Mouse (Mus musculus) stomach, postnatal 0 days (tissue): ENCODE data around the gene Fancm. TPM values are rescaled to one million over a fixed set of nuclear protein-coding genes. Genes with fewer than 3 reads are reported as not detected.

ENCODE experiments used
- ATAC-seq: fragments of 200-750 bp; cut with Nextera tagmentation; 2 replicates; pipeline ENCODE4 v1.8.0; 2017; ENCODE audit not compliant: low FRiP score, low TSS enrichment
- DNase-seq: peaks from one replicate; pipeline ENCODE4 v3.0.0-alpha.2; 2016; ENCODE audit warnings: low spot score
- H3K27ac ChIP-seq: fragments of 300-500 bp; sonication (generic); replicated peaks from 2 replicates; pipeline ENCODE4 v1.5.1; 2014; ENCODE audit warnings: mild to moderate bottlenecking, control low read depth
- H3K27me3 ChIP-seq: fragments of 300-500 bp; sonication (generic); 2 replicates; pipeline ENCODE4 v1.6.1; 2014; ENCODE audit warnings: low read length; ENCODE audit not compliant: control insufficient read depth, insufficient read depth
- H3K36me3 ChIP-seq: fragments of 300-500 bp; sonication (generic); 2 replicates; pipeline ENCODE4 v1.6.1; 2014; ENCODE audit warnings: low read length, mixed read lengths; ENCODE audit not compliant: control insufficient read depth, insufficient read depth
- H3K4me1 ChIP-seq: fragments of 300-500 bp; sonication (generic); replicated peaks from 2 replicates; pipeline ENCODE4 v1.6.1; 2014; ENCODE audit warnings: antibody characterized with exemption; ENCODE audit not compliant: control insufficient read depth, insufficient read depth
- H3K4me2 ChIP-seq: fragments of 300-500 bp; sonication (generic); replicated peaks from 2 replicates; pipeline ENCODE4 v1.6.1; 2014; ENCODE audit warnings: low read depth, mild to moderate bottlenecking, control low read depth, moderate library complexity
- H3K4me3 ChIP-seq: fragments of 300-500 bp; sonication (generic); 2 replicates; pipeline ENCODE4 v1.5.1; 2014; ENCODE audit warnings: low read depth, low read length, control low read depth
- H3K9ac ChIP-seq: fragments of 300-500 bp; sonication (generic); 2 replicates; pipeline ENCODE4 v1.6.1; 2014; ENCODE audit warnings: mild to moderate bottlenecking, low read length, control low read depth, mixed read lengths
- H3K9me3 ChIP-seq: fragments of 300-500 bp; sonication (generic); 2 replicates; pipeline ENCODE4 v1.6.1; 2016; ENCODE audit warnings: low read length; ENCODE audit not compliant: control insufficient read depth
- CTCF ChIP-seq: IDR thresholded peaks from 2 replicates; pipeline ENCODE4 v1.5.1; 2016; ENCODE audit warnings: antibody characterized with exemption, low read depth, mild to moderate bottlenecking, moderate library complexity
- EP300 ChIP-seq: optimal IDR thresholded peaks from 2 replicates; pipeline ENCODE3; 2016; ENCODE audit warnings: antibody characterized with exemption
- WGBS: fragments of 180-500 bp; shearing (Covaris S2); extraction: QIAGEN DNeasy Blood & Tissue Kit; methylation state at CpG from one replicate; pipeline ENCODE4 v1.1.7; 2014; 5-methylcytosine and 5-hydroxymethylcytosine counted together
- polyA plus RNA-seq: library from polyadenylated mRNA; unstranded; fragments of >200 nt; fragmentation: Nextera tagmentation; extraction: Ambion mirVana; gene quantifications from 2 replicates; pipeline ENCODE4 v1.2.1, GENCODE M21; 2015

Gene Fancm
- polyA plus RNA-seq, 1 experiment from 2014 or later: 3.6 TPM

GRCm38 (mm10) chr12:65048799-65049198 is 26.6 kb upstream of the Fancm start:
- Histone ChIP-seq H3K9ac (no peak overlapping the region), H3K4me3 (no peak overlapping the region), H3K27ac (no peak overlapping the region), H3K36me3 (peaks cover 10% of the 10 kb centered on the region; the same call in 1 of the 2 replicates), H3K4me1 (no peaks in the 10 kb centered on the region), H3K27me3 (no peaks in the 10 kb centered on the region), H3K9me3 (no peaks in the 10 kb centered on the region), H3K4me2 (no peak overlapping the region)
- TF ChIP-seq EP300 (no peak), CTCF (no peak)
- ATAC-seq: no peak
- DNase-seq: no peak

GRCm38 (mm10) chr12:65058203-65058602 is 17.2 kb upstream of the Fancm start:
- no peaks in the 10 kb centered on the region for H3K27me3 ChIP-seq
- H3K9me3 ChIP-seq: no peaks in the 10 kb centered on the region
- H3K4me1 ChIP-seq: no peaks in the 10 kb centered on the region
- no peak overlapping the region for H3K27ac ChIP-seq
- H3K4me3 ChIP-seq: no peak overlapping the region
- no peak overlapping the region for H3K9ac ChIP-seq
- H3K4me2 ChIP-seq: no peak overlapping the region
- no peak for ATAC-seq
- 0 out of 2 replicates have a peak, but pooled peaks cover 2% of the 10 kb centered on the region for H3K36me3 ChIP-seq
- no peak for DNase-seq
- WGBS: 76% methylated on average over 2 of the region's 2 CpGs
- TF ChIP-seq EP300 (no peak), CTCF (no peak)

GRCm38 (mm10) chr12:65061082-65061481 is 14.3 kb upstream of the Fancm start:
- ATAC-seq (no peak), DNase-seq (no peak)
- H3K4me3 ChIP-seq: no peak overlapping the region
- H3K9ac ChIP-seq: no peak overlapping the region
- H3K4me1 ChIP-seq: no peaks in the 10 kb centered on the region
- peaks cover 5% of the 10 kb centered on the region; the same call in 1 of the 2 replicates for H3K36me3 ChIP-seq
- no peaks in the 10 kb centered on the region for H3K27me3 ChIP-seq
- H3K9me3 ChIP-seq: no peaks in the 10 kb centered on the region
- TF ChIP-seq EP300 (no peak), CTCF (no peak)
- H3K4me2 ChIP-seq: no peak overlapping the region
- no peak overlapping the region for H3K27ac ChIP-seq

GRCm38 (mm10) chr12:65065241-65065640 is 10.2 kb upstream of the Fancm start:
- peaks cover 3% of the 10 kb centered on the region; the same call in 1 of the 2 replicates for H3K36me3 ChIP-seq

GRCm38 (mm10) chr12:65066234-65066633 is 9.2 kb upstream of the Fancm start:
- no peak for ATAC-seq
- H3K9ac ChIP-seq: no peak overlapping the region
- no peaks in the 10 kb centered on the region for H3K27me3 ChIP-seq
- no peaks in the 10 kb centered on the region for H3K9me3 ChIP-seq
- H3K4me3 ChIP-seq: no peak overlapping the region
- TF ChIP-seq CTCF (no peak), EP300 (no peak)
- WGBS: 44% methylated on average over 3 of the region's 3 CpGs
- H3K36me3 ChIP-seq: peaks cover 3% of the 10 kb centered on the region; the same call in 1 of the 2 replicates
- H3K4me2 ChIP-seq: no peak overlapping the region
- H3K27ac ChIP-seq: no peak overlapping the region
- H3K4me1 ChIP-seq: no peaks in the 10 kb centered on the region
- no peak for DNase-seq

More at GRCm38 (mm10) chr12:65065241-65065640, 10.2 kb upstream of the Fancm start:
- Histone ChIP-seq H3K9me3 (no peaks in the 10 kb centered on the region), H3K4me3 (no peak overlapping the region), H3K27me3 (no peaks in the 10 kb centered on the region), H3K9ac (no peak overlapping the region), H3K4me1 (no peaks in the 10 kb centered on the region), H3K4me2 (no peak overlapping the region), H3K27ac (no peak overlapping the region)
- ATAC-seq (no peak), DNase-seq (no peak)
- TF ChIP-seq CTCF: no peak
- no peak for TF ChIP-seq EP300
- WGBS: 52% methylated on average over 2 of the region's 2 CpGs

GRCm38 (mm10) chr12:65068409-65068808 is 7.0 kb upstream of the Fancm start:
- H3K27ac ChIP-seq: no peak overlapping the region
- no peak overlapping the region for H3K4me2 ChIP-seq
- no peak for DNase-seq
- ATAC-seq: no peak
- H3K27me3 ChIP-seq: no peaks in the 10 kb centered on the region
- no peak overlapping the region for H3K4me3 ChIP-seq
- no peak overlapping the region for H3K9ac ChIP-seq
- no peaks in the 10 kb centered on the region for H3K9me3 ChIP-seq
- no peaks in the 10 kb centered on the region for H3K4me1 ChIP-seq
- WGBS: 36% methylated on average over 4 of the region's 4 CpGs
- H3K36me3 ChIP-seq: peaks cover 2% of the 10 kb centered on the region; the same call in 1 of the 2 replicates
- no peak for TF ChIP-seq CTCF
- no peak for TF ChIP-seq EP300
